Mouse (Mus musculus): ENCODE results near the gene Dmxl2.

Dmxl2 gene

GRCm38 (mm10) chr9:54501453-54502110, at the start of gene Dmxl2:
TSS of gene Dmxl2 (minus strand) at chr9:54501626.
- DNase-seq (ENCODE audit: low spot score in 2 of 2), result peak; percentile 38 to 56

DNA sequence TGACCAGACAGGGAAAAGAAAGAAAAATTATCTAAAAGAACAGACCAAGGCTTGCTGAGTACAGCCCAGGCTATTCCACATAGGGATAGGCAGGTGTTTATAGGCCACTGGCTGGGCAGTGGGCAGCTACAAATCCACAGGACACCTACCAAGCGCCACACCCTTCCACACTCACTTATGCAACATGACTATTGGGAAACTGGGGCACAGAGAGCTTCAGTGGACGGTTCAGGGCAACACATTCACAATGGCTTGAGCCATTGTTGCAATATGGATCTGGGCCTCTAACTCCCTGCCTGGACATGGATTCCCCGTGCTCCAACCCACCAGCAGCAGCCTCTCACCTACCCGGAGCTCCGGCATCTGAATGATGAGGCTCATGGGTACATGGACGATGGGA, 48.0 kb upstream of the Dmxl2 start:
- DNase-seq (ENCODE audit: low spot score in 2 of 2), result no peak

DNA sequence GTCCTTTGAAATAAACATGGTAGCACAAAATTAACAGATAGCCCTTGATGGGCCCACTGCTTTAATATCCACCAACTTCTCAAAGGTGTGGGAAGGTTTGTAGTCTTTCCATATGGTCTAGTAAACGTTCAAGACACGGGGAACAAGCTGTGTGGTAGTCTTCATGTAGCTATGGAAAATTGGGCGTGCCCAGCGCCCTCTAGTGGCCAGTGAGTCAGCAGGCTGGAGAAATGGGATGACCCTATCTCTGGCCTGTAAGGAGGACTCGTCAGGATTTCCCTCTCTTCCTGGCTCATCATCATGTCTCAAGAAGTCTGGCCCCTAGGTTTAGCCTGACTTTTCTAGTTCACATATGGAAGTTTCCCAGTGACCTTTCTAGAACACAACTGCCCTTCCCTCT, 46.1 kb upstream of the Dmxl2 start:
- peak; percentile 3 to 26 for DNase-seq (ENCODE audit: low spot score in 2 of 2)

DNA sequence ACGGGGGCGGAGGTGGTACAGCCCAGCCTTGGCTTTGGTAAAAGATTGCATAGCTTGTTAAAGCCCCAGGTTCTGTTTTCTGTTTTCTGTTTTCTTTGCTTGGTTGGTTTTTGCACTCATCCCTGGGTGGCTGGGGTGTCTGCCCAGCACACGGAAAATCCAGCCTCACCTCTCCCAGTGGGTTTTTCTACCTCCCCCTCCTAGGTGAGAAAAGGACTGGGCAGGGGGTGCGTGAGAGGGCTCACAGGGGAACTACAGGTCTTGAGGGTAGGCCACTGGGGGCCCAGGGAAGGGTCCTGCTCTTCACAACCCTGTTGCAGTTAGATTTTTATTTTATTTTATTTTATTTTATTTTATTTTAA, 43.5 kb upstream of the Dmxl2 start:
- no peak for DNase-seq (ENCODE audit: low spot score in 2 of 2)

DNA sequence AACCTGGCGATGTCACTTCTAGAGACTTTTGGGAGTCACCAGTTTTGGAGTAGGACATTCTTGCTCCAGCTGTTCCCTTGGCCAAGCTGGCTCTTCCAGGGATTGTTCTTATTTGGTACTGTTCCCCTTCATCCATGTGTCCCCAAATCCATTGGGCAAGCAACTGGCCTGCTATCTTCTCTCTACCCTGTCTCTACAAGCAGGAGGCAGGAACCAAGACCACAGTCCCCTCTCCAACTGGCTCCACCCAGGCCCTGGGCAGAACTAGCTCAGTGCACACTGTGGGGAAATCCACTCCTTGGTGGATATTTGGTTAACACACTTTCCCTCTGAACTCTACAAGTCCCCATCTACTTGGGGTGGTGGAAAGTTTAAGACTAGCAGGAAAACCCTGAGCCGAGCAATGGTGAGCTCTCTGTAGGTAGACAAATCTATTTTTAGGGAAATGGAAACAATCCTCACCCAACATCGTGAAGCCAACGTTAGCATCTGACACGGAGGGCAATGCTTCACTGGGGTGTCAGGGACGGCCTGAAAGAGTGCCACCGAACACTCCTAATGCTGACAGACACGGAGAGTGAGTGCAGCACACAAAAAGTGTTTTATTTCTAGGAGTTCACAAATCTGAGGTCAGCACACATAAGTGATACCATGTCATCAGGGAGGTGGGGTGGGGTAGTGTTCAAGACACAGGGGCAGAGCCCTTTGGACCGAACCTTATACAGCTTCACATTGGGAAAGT, 43.0 kb upstream of the Dmxl2 start:
- no peak for DNase-seq (ENCODE audit: low spot score in 2 of 2)

- no peak for DNase-seq (ENCODE audit: low spot score in 2 of 2)
Observed at GRCm38 (mm10) chr9:54540801-54541200, 39.4 kb upstream of the Dmxl2 start.

- no peak for DNase-seq (ENCODE audit: low spot score in 2 of 2)
Observed at GRCm38 (mm10) chr9:54538684-54539083, 37.3 kb upstream of the Dmxl2 start, which contains the start of gene Sh2d7. TSS of gene Sh2d7 (plus strand) at chr9:54538984.

GRCm38 (mm10) chr9:54538244-54538643, 36.8 kb upstream of the Dmxl2 start:
- DNase-seq (ENCODE audit: low spot score in 2 of 2), result no peak

DNA sequence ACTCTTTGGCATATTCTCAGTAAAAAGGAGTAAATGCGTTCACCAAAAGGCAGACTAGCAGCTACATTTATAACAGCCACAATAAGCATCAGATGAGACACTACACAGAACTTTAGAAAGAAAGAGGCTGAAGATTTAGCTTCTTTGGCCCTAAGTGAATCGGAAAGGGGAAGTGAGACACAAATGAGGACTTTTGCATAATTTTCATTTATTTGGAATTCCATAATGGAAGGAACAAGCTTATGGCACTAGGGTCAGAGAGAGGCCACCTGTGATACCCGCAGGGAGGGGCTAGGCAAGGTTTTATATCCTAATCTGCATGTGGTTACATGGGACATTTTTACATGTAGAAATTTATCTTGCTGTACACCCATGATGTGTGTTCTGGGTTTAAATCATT, 36.1 kb upstream of the Dmxl2 start:
- no peak for DNase-seq (ENCODE audit: low spot score in 2 of 2)

DNA sequence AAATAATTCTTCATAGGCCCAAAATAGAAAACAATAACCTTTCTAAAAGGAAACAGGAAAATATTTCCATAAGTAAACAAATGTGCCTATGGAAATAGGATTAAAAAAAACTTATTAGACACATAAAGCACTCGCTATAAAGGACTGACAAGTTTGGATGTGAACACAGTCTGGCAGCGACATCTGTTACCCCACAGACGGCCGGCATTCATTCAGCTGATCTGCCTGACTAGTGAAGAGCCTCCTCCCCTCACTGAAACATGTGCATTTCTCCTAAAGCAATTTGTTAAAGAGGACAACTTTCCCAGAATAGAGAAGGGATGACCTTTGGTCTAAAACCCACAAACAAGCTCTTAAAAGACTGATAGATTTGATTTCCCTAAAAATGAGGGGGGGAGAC, 35.6 kb upstream of the Dmxl2 start:
- DNase-seq (ENCODE audit: low spot score in 2 of 2), result no peak

GRCm38 (mm10) chr9:54536236-54536635, 34.8 kb upstream of the Dmxl2 start:
- DNase-seq (ENCODE audit: low spot score in 2 of 2), result no peak

DNA sequence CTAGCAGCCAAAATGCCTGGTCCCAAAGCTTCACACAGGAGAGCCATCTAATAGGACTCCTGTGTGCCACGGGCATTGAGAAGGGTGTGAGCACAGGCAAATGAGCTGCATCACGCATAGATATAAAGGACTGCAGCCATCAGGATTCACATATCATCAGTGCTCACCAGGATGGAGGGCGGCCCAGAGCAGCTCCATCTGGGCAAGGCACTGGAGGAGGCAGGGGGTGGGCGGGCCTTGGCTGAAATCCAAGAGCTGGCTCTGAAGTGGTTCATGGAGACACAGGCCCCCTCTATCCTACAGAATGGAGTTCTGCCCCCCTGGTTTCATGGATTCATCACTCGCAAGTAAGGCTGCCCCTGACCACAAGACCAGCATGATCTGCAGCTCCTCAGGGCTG, 32.5 kb upstream of the Dmxl2 start:
- DNase-seq (ENCODE audit: low spot score in 2 of 2), result no peak

- no peak for DNase-seq (ENCODE audit: low spot score in 2 of 2)
Observed at GRCm38 (mm10) chr9:54532926-54533325, 31.5 kb upstream of the Dmxl2 start.

DNA sequence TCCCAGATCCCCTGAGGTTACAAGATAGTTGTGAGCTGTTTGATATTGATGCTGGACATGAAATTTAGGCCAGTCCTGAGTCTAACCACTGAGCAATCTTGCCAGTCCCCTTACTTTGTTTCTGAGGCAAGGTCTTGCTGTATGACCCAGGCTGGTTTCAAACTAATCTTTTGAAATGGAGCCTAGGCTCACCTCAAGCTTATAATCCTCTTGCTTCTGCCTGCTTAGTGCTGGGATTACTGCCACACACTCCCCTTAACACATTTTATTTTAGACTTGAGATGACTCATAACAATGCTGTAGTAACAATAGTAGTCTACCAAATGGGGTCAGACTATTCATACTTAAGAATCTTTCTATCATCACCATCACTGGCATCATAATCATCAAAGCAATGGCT, 30.0 kb upstream of the Dmxl2 start:
- DNase-seq (ENCODE audit: low spot score in 2 of 2), result no peak

DNA sequence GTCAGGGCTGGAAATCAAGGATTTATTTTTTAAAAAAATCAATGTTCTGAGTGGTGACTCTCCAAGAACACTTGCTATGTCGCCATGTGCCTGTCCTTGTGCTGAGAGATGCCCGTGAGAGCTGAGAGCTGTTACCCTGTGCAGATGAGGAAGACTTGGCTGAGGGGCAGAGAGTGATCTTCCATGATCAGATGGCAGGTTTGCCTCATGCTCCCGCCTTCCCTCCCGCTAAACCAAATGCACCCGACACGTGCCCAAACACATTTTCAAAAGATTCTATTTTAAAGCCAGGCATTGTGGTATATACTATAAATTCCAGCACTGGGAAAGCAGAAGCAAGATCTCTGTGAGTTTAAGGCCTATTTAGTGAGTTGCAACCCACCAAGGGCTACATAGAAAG, 29.4 kb upstream of the Dmxl2 start:
- DNase-seq (ENCODE audit: low spot score in 2 of 2), result no peak

DNA sequence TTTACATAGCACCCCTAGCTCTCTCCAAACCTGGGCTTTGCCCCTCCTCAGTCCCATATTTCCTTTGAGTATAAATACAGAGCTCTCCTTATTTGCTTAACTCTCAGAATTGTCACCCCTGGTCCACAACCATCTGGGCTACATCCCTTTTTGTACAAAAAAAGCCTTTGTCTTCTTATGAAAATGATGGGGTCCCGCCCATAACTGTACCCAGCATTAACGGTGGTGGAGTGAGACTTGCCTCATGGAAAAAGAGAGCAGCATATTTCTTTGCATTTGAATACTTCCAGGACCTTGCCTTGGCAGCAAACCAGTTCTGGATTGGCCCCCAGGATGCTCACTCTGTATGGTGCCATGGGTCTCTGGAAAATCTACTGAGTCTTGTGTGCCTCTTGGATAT, 28.5 kb upstream of the Dmxl2 start:
- no peak for DNase-seq (ENCODE audit: low spot score in 2 of 2)

DNA sequence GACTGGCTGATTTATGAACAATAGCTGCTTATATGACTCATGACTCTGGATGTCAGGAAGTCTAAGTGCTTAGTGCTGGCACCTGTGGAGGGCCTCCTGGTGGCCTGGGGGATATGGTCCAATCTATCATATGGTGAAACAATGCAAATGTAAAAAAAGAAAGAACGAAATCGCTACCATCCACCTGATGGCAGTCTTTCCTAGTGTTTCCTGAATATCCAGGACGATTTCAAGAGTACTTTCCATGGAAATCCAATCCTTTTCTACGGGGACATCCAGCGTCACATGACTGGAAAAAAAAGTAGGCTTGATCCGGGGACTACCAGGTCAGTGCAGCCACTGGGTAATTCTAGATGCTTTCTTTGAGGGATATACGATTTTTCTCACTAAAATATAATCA, 26.3 kb upstream of the Dmxl2 start:
- DNase-seq (ENCODE audit: low spot score in 2 of 2), result no peak

DNA sequence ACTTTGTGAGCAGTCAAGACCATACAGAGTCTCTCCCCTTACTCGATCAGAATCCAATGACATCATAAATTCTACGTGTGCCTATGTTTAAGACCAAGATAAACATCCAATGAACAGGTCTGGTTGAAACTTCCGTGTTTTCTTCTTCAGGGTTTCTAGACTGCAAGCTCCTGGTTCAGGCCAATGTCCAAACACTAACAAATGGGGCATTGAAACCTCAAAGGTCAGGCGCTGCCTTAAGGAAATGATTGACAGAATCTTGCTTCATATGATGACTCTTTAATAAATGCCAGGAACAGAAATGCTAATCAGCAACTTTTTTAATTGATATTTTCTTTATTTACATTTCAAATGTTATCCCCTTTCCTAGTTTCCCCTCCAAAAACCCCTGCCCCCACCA, 18.9 kb upstream of the Dmxl2 start:
- no peak for DNase-seq (ENCODE audit: low spot score in 2 of 2)

- DNase-seq (ENCODE audit: low spot score in 2 of 2), result no peak
Observed at GRCm38 (mm10) chr9:54518921-54519320, 17.5 kb upstream of the Dmxl2 start.

- no peak for DNase-seq (ENCODE audit: low spot score in 2 of 2)
Observed at GRCm38 (mm10) chr9:54515991-54516390, 14.6 kb upstream of the Dmxl2 start.

GRCm38 (mm10) chr9:54502873-54503272, 1.4 kb upstream of the Dmxl2 start:
- no peak for DNase-seq (ENCODE audit: low spot score in 2 of 2)

- DNase-seq (ENCODE audit: low spot score in 2 of 2), result no peak
Observed at GRCm38 (mm10) chr9:54502111-54502495, 677 bp upstream of the Dmxl2 start.

DNA sequence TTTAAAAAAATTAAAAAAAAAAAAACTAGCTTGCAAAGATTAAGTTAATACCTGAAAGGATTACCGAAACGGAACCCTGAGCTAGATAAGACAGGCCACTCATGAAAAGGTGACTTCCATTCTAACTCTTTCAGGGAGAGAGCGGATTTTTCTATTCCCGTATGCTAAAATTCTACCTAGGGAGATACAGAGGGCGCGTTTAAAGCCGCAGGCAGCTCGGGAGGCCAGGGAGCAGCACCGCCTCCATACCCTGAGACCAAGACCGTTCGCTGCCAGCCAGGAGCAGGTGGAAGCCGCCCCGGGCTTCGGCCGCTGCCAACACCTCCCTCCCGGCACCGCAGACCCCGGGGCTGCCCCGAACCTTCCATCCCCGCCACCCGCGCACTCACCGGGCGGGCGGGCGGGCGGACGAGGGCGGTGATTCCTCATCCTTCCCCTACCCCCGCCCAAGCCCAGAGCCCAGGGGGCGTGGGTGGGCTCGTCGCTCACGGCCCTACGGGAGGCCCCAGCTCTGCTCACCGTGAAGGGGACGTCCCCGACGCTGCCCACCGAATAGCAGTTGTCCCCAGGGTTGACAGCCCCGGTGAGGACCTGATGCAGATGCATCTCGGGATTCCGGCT, 484 bp downstream of the Dmxl2 start:
- DNase-seq (ENCODE audit: low spot score in 2 of 2), result peak; percentile 1

Measured in spleen, postnatal 36 days (tissue).